Comparison of ENCODE assay signal across 13 mouse cellular contexts in genomic region chr4:43613060-43613730, GRCm38 (mm10). TPM values are rescaled to one million over a fixed set of nuclear protein-coding genes. Genes with fewer than 3 reads are reported as not detected.
DNase-seq lines count a peak whose midpoint lies in the region; ATAC-seq and TF ChIP-seq lines count a peak whose summit lies in the region.
"Had no signal": no experiment of that assay in that cellular context is flagged by ENCODE, and none has a peak within 500 bp of the region (broad histone marks: within the 10 kb centered on the region; RNA-seq: fewer than 3 reads in every experiment).

No protein-coding gene starts in this region.

- peak; percentile 95 for ATAC-seq in lung, postnatal 0 days
- no peak for ATAC-seq in intestine, embryonic 16.5 days
- ATAC-seq in forebrain, embryonic 14.5 days, result no peak

- peak overlapping the region; percentile 71 for H3K27ac ChIP-seq in lung, postnatal 0 days (ENCODE audit: low read length)
- no peak overlapping the region for H3K27ac ChIP-seq in intestine, embryonic 16.5 days (ENCODE audit: low read length)
- no peak overlapping the region for H3K27ac ChIP-seq in forebrain, embryonic 14.5 days (ENCODE audit: low read depth, low read length)
- H3K27ac ChIP-seq: embryonic facial prominence, embryonic 12.5 days; midbrain, embryonic 12.5 days had no signal

- H3K4me1 ChIP-seq in erythroblast, embryonic 14.5 days (ENCODE audit: control insufficient read depth), result peaks cover 22% of the 10 kb centered on the region
- H3K4me1 ChIP-seq in lung, postnatal 0 days (ENCODE audit: insufficient read depth, low read depth, low read length), result no peaks in the 10 kb centered on the region
- H3K4me1 ChIP-seq in intestine, embryonic 16.5 days (ENCODE audit: control insufficient read depth, insufficient read depth, low read length), result no peaks in the 10 kb centered on the region
- H3K4me1 ChIP-seq in forebrain, embryonic 14.5 days (ENCODE audit: control insufficient read depth, insufficient read depth, low read length), result no peaks in the 10 kb centered on the region
- H3K4me1 ChIP-seq: embryonic facial prominence, embryonic 12.5 days; midbrain, embryonic 12.5 days had no signal

- peak; percentile 20 for DNase-seq in heart, postnatal 4 days
- no peak for DNase-seq in heart, adult 9 months (ENCODE audit: low spot score in 2 of 2)
- DNase-seq in B cell, adult 2 months, result peak; percentile 25 to 37
- peak; percentile 82 for DNase-seq in lung, postnatal 0 days (ENCODE audit: low spot score)
- no peak for DNase-seq in urinary bladder, postnatal 4 days (ENCODE audit: low spot score in 2 of 2)
- no peak for DNase-seq in forebrain, embryonic 14.5 days (ENCODE audit: low spot score)
- DNase-seq: cerebellum, adult 11 months had no signal

- no peak overlapping the region for H3K9ac ChIP-seq in lung, postnatal 0 days (replicated peaks; ENCODE audit: low read depth)
- H3K9ac ChIP-seq in intestine, embryonic 16.5 days (ENCODE audit: low read depth, low read length), result no peak overlapping the region
- no peak overlapping the region for H3K9ac ChIP-seq in forebrain, embryonic 14.5 days (ENCODE audit: low read length)
- H3K9ac ChIP-seq: embryonic facial prominence, embryonic 12.5 days; midbrain, embryonic 12.5 days had no signal

- no peaks in the 10 kb centered on the region for H3K9me3 ChIP-seq in erythroblast, embryonic 14.5 days (ENCODE audit: control insufficient read depth, low read length)
- no peaks in the 10 kb centered on the region for H3K9me3 ChIP-seq in lung, postnatal 0 days (ENCODE audit: low read length)
- H3K9me3 ChIP-seq in intestine, embryonic 16.5 days (ENCODE audit: control insufficient read depth, low read length), result no peaks in the 10 kb centered on the region
- H3K9me3 ChIP-seq in forebrain, embryonic 14.5 days (replicated peaks; ENCODE audit: control insufficient read depth, low read length), result no peaks in the 10 kb centered on the region
- H3K9me3 ChIP-seq: embryonic facial prominence, embryonic 12.5 days; midbrain, embryonic 12.5 days had no signal

- peak overlapping the region; percentile 14 for H3K4me3 ChIP-seq in erythroblast, embryonic 14.5 days (replicated peaks)
- no peak overlapping the region for H3K4me3 ChIP-seq in lung, postnatal 0 days (ENCODE audit: low read depth, low read length)
- no peak overlapping the region for H3K4me3 ChIP-seq in intestine, embryonic 16.5 days (ENCODE audit: low read length)
- H3K4me3 ChIP-seq in forebrain, embryonic 14.5 days (ENCODE audit: low read depth, low read length), result no peak overlapping the region
- H3K4me3 ChIP-seq: embryonic facial prominence, embryonic 12.5 days; midbrain, embryonic 12.5 days had no signal

- 40% methylated on average over 3 of the region's 3 CpGs for WGBS in lung, postnatal 0 days
- WGBS in intestine, embryonic 16.5 days, result 55% methylated on average over 3 of the region's 3 CpGs
- 56% methylated on average over 3 of the region's 3 CpGs for WGBS in forebrain, embryonic 14.5 days

- TF ChIP-seq EP300 in lung, postnatal 0 days (IDR thresholded peaks at IDR 0.05), result 0 out of 2 replicates have a peak, but pooled peaks have one; percentile 36

- no peaks in the 10 kb centered on the region for H3K27me3 ChIP-seq in erythroblast, embryonic 14.5 days (ENCODE audit: control insufficient read depth)
- H3K27me3 ChIP-seq in lung, postnatal 0 days (replicated peaks; ENCODE audit: insufficient read depth, low read length), result no peaks in the 10 kb centered on the region
- H3K27me3 ChIP-seq in intestine, embryonic 16.5 days (replicated peaks; ENCODE audit: control insufficient read depth, insufficient read depth, low read length), result no peaks in the 10 kb centered on the region
- no peaks in the 10 kb centered on the region for H3K27me3 ChIP-seq in forebrain, embryonic 14.5 days (replicated peaks; ENCODE audit: control insufficient read depth, insufficient read depth, low read length)
- H3K27me3 ChIP-seq: embryonic facial prominence, embryonic 12.5 days; midbrain, embryonic 12.5 days had no signal

- H3K4me2 ChIP-seq in lung, postnatal 0 days (replicated peaks; ENCODE audit: low read depth, low read length), result no peak overlapping the region
- no peak overlapping the region for H3K4me2 ChIP-seq in intestine, embryonic 16.5 days (ENCODE audit: low read depth, low read length)
- no peak overlapping the region for H3K4me2 ChIP-seq in forebrain, embryonic 14.5 days (ENCODE audit: low read length)
- H3K4me2 ChIP-seq: embryonic facial prominence, embryonic 12.5 days; midbrain, embryonic 12.5 days had no signal

- no peak for TF ChIP-seq CTCF in lung, postnatal 0 days (IDR thresholded peaks at IDR 0.05)

- no peaks in the 10 kb centered on the region for H3K36me3 ChIP-seq in erythroblast, embryonic 14.5 days (ENCODE audit: control insufficient read depth)
- H3K36me3 ChIP-seq in lung, postnatal 0 days (ENCODE audit: insufficient read depth, low read length), result no peaks in the 10 kb centered on the region
- no peaks in the 10 kb centered on the region for H3K36me3 ChIP-seq in intestine, embryonic 16.5 days (ENCODE audit: control insufficient read depth, insufficient read depth, low read length)
- H3K36me3 ChIP-seq in forebrain, embryonic 14.5 days (ENCODE audit: control insufficient read depth, insufficient read depth, low read length), result no peaks in the 10 kb centered on the region
- H3K36me3 ChIP-seq: embryonic facial prominence, embryonic 12.5 days; midbrain, embryonic 12.5 days had no signal

RNA-seq across cellular contexts. Expression of gene Npr2, which starts 18.5 kb away (rescaled TPM):
- total RNA-seq in heart, postnatal 4 days (2021), result 10 to 100 TPM; 35.1 to 35.8 TPM
- 0.15 TPM in 1 of 2 replicates, not detected in the other for polyA plus RNA-seq in erythroblast, embryonic 14.5 days (2012)
- 11.9 and 12.8 TPM in 2 replicates for polyA plus RNA-seq in lung, postnatal 0 days (2015; fragmentation: Nextera tagmentation; extraction: Ambion mirVana)
- polyA plus RNA-seq in intestine, embryonic 16.5 days (2015; fragmentation: Nextera tagmentation; extraction: Ambion mirVana), result 4.9 and 6.2 TPM in 2 replicates
- polyA plus RNA-seq in forebrain, embryonic 14.5 days (2014; fragmentation: Nextera tagmentation; extraction: Ambion mirVana), result 10.7 and 11.2 TPM in 2 replicates

RNA-seq across cellular contexts. Expression of gene Msmp, which starts 28.9 kb away (rescaled TPM):
- total RNA-seq in heart, postnatal 4 days (2021), result under 1 TPM in 1 of 2 experiments, not detected in 1; 0.52 TPM
- polyA plus RNA-seq in erythroblast, embryonic 14.5 days (2012), result not detected in 2 replicates
- polyA plus RNA-seq in lung, postnatal 0 days (2015; fragmentation: Nextera tagmentation; extraction: Ambion mirVana), result 0.87 TPM in 1 of 2 replicates, not detected in the other
- polyA plus RNA-seq in intestine, embryonic 16.5 days (2015; fragmentation: Nextera tagmentation; extraction: Ambion mirVana), result 1.0 TPM in 1 of 2 replicates, not detected in the other
- polyA plus RNA-seq in forebrain, embryonic 14.5 days (2014; fragmentation: Nextera tagmentation; extraction: Ambion mirVana), result 0.37 TPM in 1 of 2 replicates, not detected in the other
- total RNA-seq: left cerebral cortex, postnatal 10 days; neutrophil, adult 5-6 weeks had no signal

RNA-seq across cellular contexts. Expression of gene Gba2, which starts 34.5 kb away (rescaled TPM):
- total RNA-seq in heart, postnatal 4 days (2021), result 10 to 100 TPM; 17.7 to 17.8 TPM
- 0.70 and 1.1 TPM in 2 replicates for polyA plus RNA-seq in erythroblast, embryonic 14.5 days (2012)
- 12.7 and 14.4 TPM in 2 replicates for polyA plus RNA-seq in lung, postnatal 0 days (2015; fragmentation: Nextera tagmentation; extraction: Ambion mirVana)
- polyA plus RNA-seq in intestine, embryonic 16.5 days (2015; fragmentation: Nextera tagmentation; extraction: Ambion mirVana), result 12.5 and 12.9 TPM in 2 replicates
- 39.2 and 42.3 TPM in 2 replicates for polyA plus RNA-seq in forebrain, embryonic 14.5 days (2014; fragmentation: Nextera tagmentation; extraction: Ambion mirVana)

RNA-seq across cellular contexts. Expression of gene Rgp1, which starts 34.7 kb away (rescaled TPM):
- 10 to 100 TPM; 38.6 to 39.1 TPM for total RNA-seq in heart, postnatal 4 days (2021)
- 3.5 and 7.2 TPM in 2 replicates for polyA plus RNA-seq in erythroblast, embryonic 14.5 days (2012)
- polyA plus RNA-seq in lung, postnatal 0 days (2015; fragmentation: Nextera tagmentation; extraction: Ambion mirVana), result 13.7 and 15.7 TPM in 2 replicates
- 18.2 and 19.5 TPM in 2 replicates for polyA plus RNA-seq in intestine, embryonic 16.5 days (2015; fragmentation: Nextera tagmentation; extraction: Ambion mirVana)
- 10.4 and 22.2 TPM in 2 replicates for polyA plus RNA-seq in forebrain, embryonic 14.5 days (2014; fragmentation: Nextera tagmentation; extraction: Ambion mirVana)

RNA-seq across cellular contexts. Expression of gene Spag8, which starts 40.2 kb away (rescaled TPM):
- under 1 TPM in 1 of 2 experiments, not detected in 1; 0.32 TPM for total RNA-seq in heart, postnatal 4 days (2021)
- polyA plus RNA-seq in erythroblast, embryonic 14.5 days (2012), result not detected in 2 replicates
- 10.4 and 10.8 TPM in 2 replicates for polyA plus RNA-seq in lung, postnatal 0 days (2015; fragmentation: Nextera tagmentation; extraction: Ambion mirVana)
- polyA plus RNA-seq in intestine, embryonic 16.5 days (2015; fragmentation: Nextera tagmentation; extraction: Ambion mirVana), result 0.60 and 1.3 TPM in 2 replicates
- polyA plus RNA-seq in forebrain, embryonic 14.5 days (2014; fragmentation: Nextera tagmentation; extraction: Ambion mirVana), result 4.2 and 5.7 TPM in 2 replicates

Comparison
In these comparisons a context has a peak if more than half of its experiments do, and no peak if none do; other contexts are left out.
1. DNase-seq: peak in heart, postnatal 4 days (single experiment), B cell, adult 2 months (2 of 2) and lung, postnatal 0 days (single experiment); none in heart, adult 9 months (0 of 2), urinary bladder, postnatal 4 days (0 of 2) and forebrain, embryonic 14.5 days (single experiment).